Mouse (Mus musculus) forebrain, embryonic 13.5 days (tissue): ENCODE measurements at regions not wholly inside any gene's neighbourhood (a gene's known extent, or its start where the extent isn't known, plus 50 kb on each side); places are given as distances from the start of the nearest gene placed in this dataset.
A peak's percentile ranks its signal among the peaks of the same experiment; 100 is the strongest.

Experiments used
- ATAC-seq: fragments of 200-750 bp; cut with Nextera tagmentation; 2 replicates; pipeline ENCODE4 v1.8.0; 2017
- H3K27ac ChIP-seq: fragments of 300-500 bp; sonication (generic); 2 replicates; pipeline ENCODE4 v1.5.1; 2015; ENCODE audit warnings: inconsistent platforms, mild to moderate bottlenecking, moderate library complexity
- H3K27me3 ChIP-seq: fragments of 300-500 bp; sonication (generic); 2 replicates; pipeline ENCODE4 v1.6.1; 2015; ENCODE audit warnings: mild to moderate bottlenecking, inconsistent platforms
- H3K36me3 ChIP-seq: fragments of 300-500 bp; sonication (generic); 2 replicates; pipeline ENCODE4 v1.6.1; 2015; ENCODE audit warnings: mild to moderate bottlenecking, inconsistent platforms; ENCODE audit not compliant: poor library complexity, severe bottlenecking
- H3K4me1 ChIP-seq: fragments of 300-500 bp; sonication (generic); 2 replicates; pipeline ENCODE4 v1.6.1; 2015; ENCODE audit warnings: inconsistent platforms
- H3K4me2 ChIP-seq: fragments of 300-500 bp; sonication (generic); 2 replicates; pipeline ENCODE4 v1.6.1; 2015; ENCODE audit warnings: inconsistent platforms, mild to moderate bottlenecking, moderate library complexity
- H3K4me3 ChIP-seq: fragments of 300-500 bp; sonication (generic); 2 replicates; pipeline ENCODE4 v1.5.1; 2015; ENCODE audit warnings: mild to moderate bottlenecking, inconsistent platforms
- H3K9ac ChIP-seq: fragments of 300-500 bp; sonication (generic); 2 replicates; pipeline ENCODE4 v1.6.1; 2015; ENCODE audit warnings: mild to moderate bottlenecking, inconsistent platforms
- H3K9me3 ChIP-seq: fragments of 300-500 bp; sonication (generic); replicated peaks from 2 replicates; pipeline ENCODE4 v1.6.1; 2016; ENCODE audit warnings: inconsistent platforms
- WGBS: fragments of 180-500 bp; shearing (Covaris S2); methylation state at CpG from one replicate; pipeline ENCODE4 v1.1.7; 2015; 5-methylcytosine and 5-hydroxymethylcytosine counted together

GRCm38 (mm10) chr4:26637859-26638258 lies 291.2 kb upstream of the Manea start:
- WGBS, result 91% methylated on average over 2 of the region's 2 CpGs
- ATAC-seq, result no peak

GRCm38 (mm10) chr4:26630553-26631206 lies 284.0 kb upstream of the Manea start:
- 15% methylated on average over 1 of the region's 1 CpGs for WGBS
- ATAC-seq, result peak; percentile 72; the same call in 1 of the 2 replicates
- Histone ChIP-seq H3K9ac (no peak overlapping the region), H3K27ac (no peak overlapping the region), H3K36me3 (no peaks in the 10 kb centered on the region), H3K4me3 (no peak overlapping the region), H3K4me1 (peaks cover 8% of the 10 kb centered on the region; the same call in 1 of the 2 replicates), H3K4me2 (no peak overlapping the region), H3K27me3 (no peaks in the 10 kb centered on the region), H3K9me3 (no peaks in the 10 kb centered on the region)

More at GRCm38 (mm10) chr4:26637859-26638258, 291.2 kb upstream of the Manea start:
- H3K4me3 ChIP-seq, result no peak overlapping the region
- no peaks in the 10 kb centered on the region for H3K27me3 ChIP-seq
- no peaks in the 10 kb centered on the region for H3K4me1 ChIP-seq
- H3K27ac ChIP-seq, result no peak overlapping the region
- H3K9ac ChIP-seq, result no peak overlapping the region
- no peak overlapping the region for H3K4me2 ChIP-seq
- no peaks in the 10 kb centered on the region for H3K36me3 ChIP-seq
- H3K9me3 ChIP-seq, result no peaks in the 10 kb centered on the region

GRCm38 (mm10) chr4:26629710-26630109 lies 283.0 kb upstream of the Manea start:
- 41% methylated on average over 2 of the region's 2 CpGs for WGBS
- Histone ChIP-seq H3K36me3 (no peaks in the 10 kb centered on the region), H3K4me2 (no peak overlapping the region), H3K9me3 (no peaks in the 10 kb centered on the region), H3K4me1 (peaks cover 8% of the 10 kb centered on the region; the same call in 1 of the 2 replicates), H3K9ac (no peak overlapping the region), H3K27me3 (no peaks in the 10 kb centered on the region), H3K4me3 (no peak overlapping the region), H3K27ac (no peak overlapping the region)
- ATAC-seq, result no peak

- peaks cover 8% of the 10 kb centered on the region; the same call in 1 of the 2 replicates for H3K4me1 ChIP-seq
- no peaks in the 10 kb centered on the region for H3K36me3 ChIP-seq
- no peak overlapping the region for H3K9ac ChIP-seq
- no peaks in the 10 kb centered on the region for H3K27me3 ChIP-seq
- no peak for ATAC-seq
- H3K4me3 ChIP-seq, result no peak overlapping the region
- 87% methylated on average over 6 of the region's 6 CpGs for WGBS
- H3K27ac ChIP-seq, result no peak overlapping the region
- no peak overlapping the region for H3K4me2 ChIP-seq
- no peaks in the 10 kb centered on the region for H3K9me3 ChIP-seq
Measured at GRCm38 (mm10) chr4:26627744-26628143, 281.1 kb upstream of the Manea start.

- H3K27ac ChIP-seq, result no peak overlapping the region
- no peaks in the 10 kb centered on the region for H3K9me3 ChIP-seq
- H3K36me3 ChIP-seq, result no peaks in the 10 kb centered on the region
- no peak overlapping the region for H3K4me2 ChIP-seq
- H3K4me1 ChIP-seq, result no peaks in the 10 kb centered on the region
- no peak overlapping the region for H3K4me3 ChIP-seq
- H3K9ac ChIP-seq, result no peak overlapping the region
- 80% methylated on average over 3 of the region's 3 CpGs for WGBS
- ATAC-seq, result no peak
- H3K27me3 ChIP-seq, result no peaks in the 10 kb centered on the region
Measured at GRCm38 (mm10) chr4:26589081-26589869, 242.6 kb upstream of the Manea start.

GRCm38 (mm10) chr4:26555690-26556089 lies 209.0 kb upstream of the Manea start:
- ATAC-seq, result no peak

GRCm38 (mm10) chr4:26543833-26544232 lies 197.1 kb upstream of the Manea start:
- no peaks in the 10 kb centered on the region for H3K4me1 ChIP-seq
- no peak overlapping the region for H3K4me2 ChIP-seq
- no peak overlapping the region for H3K9ac ChIP-seq
- H3K36me3 ChIP-seq, result no peaks in the 10 kb centered on the region
- ATAC-seq, result peak; percentile 84
- no peak overlapping the region for H3K4me3 ChIP-seq
- no peaks in the 10 kb centered on the region for H3K27me3 ChIP-seq
- H3K27ac ChIP-seq, result no peak overlapping the region
- no peaks in the 10 kb centered on the region for H3K9me3 ChIP-seq
- 54% methylated on average over 1 of the region's 1 CpGs for WGBS

More at GRCm38 (mm10) chr4:26555690-26556089, 209.0 kb upstream of the Manea start:
- 96% methylated on average over 3 of the region's 3 CpGs for WGBS
- Histone ChIP-seq H3K4me2 (no peak overlapping the region), H3K4me1 (no peaks in the 10 kb centered on the region), H3K27ac (no peak overlapping the region), H3K9ac (no peak overlapping the region), H3K4me3 (no peak overlapping the region), H3K27me3 (no peaks in the 10 kb centered on the region), H3K9me3 (no peaks in the 10 kb centered on the region), H3K36me3 (no peaks in the 10 kb centered on the region)

GRCm38 (mm10) chr4:26542511-26542910 lies 195.8 kb upstream of the Manea start:
- Histone ChIP-seq H3K4me1 (no peaks in the 10 kb centered on the region), H3K27ac (no peak overlapping the region), H3K9me3 (no peaks in the 10 kb centered on the region), H3K9ac (no peak overlapping the region), H3K4me3 (no peak overlapping the region), H3K4me2 (no peak overlapping the region), H3K36me3 (no peaks in the 10 kb centered on the region), H3K27me3 (no peaks in the 10 kb centered on the region)
- WGBS, result 54% methylated on average over 2 of the region's 2 CpGs
- ATAC-seq, result no peak

GRCm38 (mm10) chr4:26508004-26508403 lies 161.3 kb upstream of the Manea start:
- no peak overlapping the region for H3K27ac ChIP-seq
- no peaks in the 10 kb centered on the region for H3K4me1 ChIP-seq
- no peak overlapping the region for H3K4me2 ChIP-seq
- no peak for ATAC-seq
- no peaks in the 10 kb centered on the region for H3K9me3 ChIP-seq
- no peak overlapping the region for H3K9ac ChIP-seq
- 72% methylated on average over 5 of the region's 5 CpGs for WGBS
- no peaks in the 10 kb centered on the region for H3K36me3 ChIP-seq
- H3K4me3 ChIP-seq, result no peak overlapping the region
- no peaks in the 10 kb centered on the region for H3K27me3 ChIP-seq

- no peak overlapping the region for H3K4me2 ChIP-seq
- H3K9ac ChIP-seq, result no peak overlapping the region
- no peak overlapping the region for H3K27ac ChIP-seq
- H3K27me3 ChIP-seq, result no peaks in the 10 kb centered on the region
- no peaks in the 10 kb centered on the region for H3K4me1 ChIP-seq
- ATAC-seq, result no peak
- no peaks in the 10 kb centered on the region for H3K9me3 ChIP-seq
- H3K36me3 ChIP-seq, result no peaks in the 10 kb centered on the region
- H3K4me3 ChIP-seq, result no peak overlapping the region
Measured at GRCm38 (mm10) chr4:26494262-26494661, 147.6 kb upstream of the Manea start.

GRCm38 (mm10) chr4:26474913-26475312 lies 128.2 kb upstream of the Manea start:
- Histone ChIP-seq H3K9ac (no peak overlapping the region), H3K27ac (no peak overlapping the region), H3K36me3 (no peaks in the 10 kb centered on the region), H3K9me3 (no peaks in the 10 kb centered on the region), H3K4me1 (no peaks in the 10 kb centered on the region), H3K27me3 (no peaks in the 10 kb centered on the region), H3K4me2 (no peak overlapping the region), H3K4me3 (no peak overlapping the region)
- no peak for ATAC-seq
- WGBS, result 86% methylated on average over 1 of the region's 1 CpGs

GRCm38 (mm10) chr4:26441533-26441932 lies 94.8 kb upstream of the Manea start:
- no peak for ATAC-seq
- no peaks in the 10 kb centered on the region for H3K4me1 ChIP-seq
- H3K4me3 ChIP-seq, result no peak overlapping the region
- H3K9me3 ChIP-seq, result no peaks in the 10 kb centered on the region
- no peak overlapping the region for H3K27ac ChIP-seq
- WGBS, result 82% methylated on average over 1 of the region's 1 CpGs
- H3K9ac ChIP-seq, result no peak overlapping the region
- H3K27me3 ChIP-seq, result no peaks in the 10 kb centered on the region
- H3K4me2 ChIP-seq, result no peak overlapping the region
- H3K36me3 ChIP-seq, result no peaks in the 10 kb centered on the region
